Mouse (Mus musculus): ENCODE results near the gene Gm10228.
"Not testable (repeated sequence)": the region's sequence is repeated elsewhere in the genome, so short reads cannot be mapped to it uniquely, and the experiment has no call there.

The Gm10228 gene

GRCm38 (mm10) chr16:89041372-89041771, at the start of gene Gm10228:
Gene Gm10228 (minus strand): TSS chr16:89041472.
- DNase-seq: not testable (repeated sequence)

DNA sequence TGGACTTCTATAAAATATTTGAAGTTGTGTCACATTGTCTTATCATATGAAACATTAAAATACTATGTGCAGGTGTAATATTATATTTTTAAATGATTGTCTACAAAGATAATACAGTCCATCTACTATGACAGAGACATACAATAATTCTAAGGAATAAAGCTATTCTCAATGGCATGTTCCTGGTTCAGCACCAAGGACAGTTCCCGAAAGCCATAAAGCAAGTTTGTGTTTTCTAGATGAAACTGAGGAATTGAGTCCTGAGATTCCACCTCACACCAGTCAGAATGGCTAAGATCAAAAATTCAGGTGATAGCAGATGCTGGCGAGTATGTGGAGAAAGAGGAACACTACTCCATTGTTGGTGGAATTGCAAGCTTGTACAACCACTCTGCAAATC, 29.8 kb upstream of the Gm10228 start:
- not testable (repeated sequence) for DNase-seq

- not testable (repeated sequence) for DNase-seq
Observed at GRCm38 (mm10) chr16:89063902-89064301, 22.6 kb upstream of the Gm10228 start, which contains the start of gene 1110025L11Rik. Gene 1110025L11Rik (minus strand): TSS chr16:89064002.

GRCm38 (mm10) chr16:89047783-89048182, 6.5 kb upstream of the Gm10228 start, which contains the start of gene Krtap6-5:
Gene Krtap6-5 (minus strand): TSS chr16:89047883.
- DNase-seq: no peak

GRCm38 (mm10) chr16:89031399-89031798, 9.9 kb downstream of the Gm10228 start, which contains the start of gene Krtap6-1:
Gene Krtap6-1 (plus strand): TSS chr16:89031699.
- not testable (repeated sequence) for DNase-seq

DNA sequence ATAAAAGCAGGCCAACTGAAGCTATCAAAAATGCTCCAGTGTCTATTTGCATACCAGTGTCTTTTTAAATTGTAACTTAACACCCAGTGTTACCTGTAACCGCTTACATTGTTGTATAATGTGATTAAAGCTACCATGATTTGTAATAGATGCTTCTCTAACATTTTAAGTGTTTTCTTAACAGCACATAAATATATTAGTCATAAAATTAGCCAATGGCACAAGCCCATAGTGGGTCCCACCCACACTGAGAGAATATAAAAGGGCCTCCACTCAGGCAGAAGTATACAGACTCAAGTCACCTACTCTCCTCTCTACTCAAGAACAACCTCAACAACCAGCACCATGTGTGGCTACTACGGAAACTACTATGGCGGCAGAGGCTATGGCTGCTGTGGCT, 26.3 kb downstream of the Gm10228 start, which contains the start of gene Gm10229:
Gm10229 (plus strand) TSS at position 301 of the 400 bp plus-strand sequence.
- not testable (repeated sequence) for DNase-seq

- no peak for DNase-seq
Observed at GRCm38 (mm10) chr16:89013973-89014372, 27.3 kb downstream of the Gm10228 start.

GRCm38 (mm10) chr16:89010659-89011058, 30.6 kb downstream of the Gm10228 start, which contains the start of gene Krtap22-2:
Gene Krtap22-2 (minus strand): TSS chr16:89010759.
- no peak for DNase-seq

Data from right cerebral cortex, adult 18-20 months (tissue).